Mouse (Mus musculus): ENCODE results near the gene Uap1.

GRCm38 (mm10) chr1:170214757-170215522 lies 40.2 kb upstream of the Uap1 start, which contains the start of gene Uhmk1:
- TF ChIP-seq POLR2A (IDR thresholded peaks at IDR 0.05; ENCODE audit: borderline replicate concordance, extremely low read depth, insufficient read depth, insufficient read length, poor library complexity, severe bottlenecking) = peak; percentile 84
- no peak for TF ChIP-seq CTCF (IDR thresholded peaks at IDR 0.05; ENCODE audit: borderline replicate concordance, extremely low read depth, insufficient read depth, insufficient read length)

Measured in brain, embryonic 14.5 days (tissue).